Mouse (Mus musculus) liver, embryonic 14 days (tissue): ENCODE data around the gene Dicer1. TPM values are rescaled to one million over a fixed set of nuclear protein-coding genes. Genes with fewer than 3 reads are reported as not detected.

Source experiments
- polyA plus RNA-seq: library from polyadenylated mRNA; depleted of rRNA; stranded (reverse); fragments of >200 nt; gene quantifications from 2 replicates; pipeline ENCODE4 v1.2.3, GENCODE M21; 2012; rRNA removed

Gene Dicer1
- 5.8 and 6.6 TPM in 2 replicates for polyA plus RNA-seq

GRCm38 (mm10) chr12:104751814-104752765 lies at the start of gene Dicer1:
Dicer1 (minus strand) TSS chr12:104751952.

Other genes starting within 250 kb of the Dicer1 start
- 0.28 and 0.32 TPM in 2 replicates for gene Clmn, start 113.1 kb upstream of the Dicer1 start, polyA plus RNA-seq